Mouse (Mus musculus) forebrain, embryonic 11.5 days (tissue): Measurements from ENCODE around the gene Cyp17a1. TPM values are rescaled to one million over a fixed set of nuclear protein-coding genes. Genes with fewer than 3 reads are reported as not detected.

Experiments used
- ATAC-seq: fragments of 200-750 bp; cut with Nextera tagmentation; replicated peaks from 2 replicates; pipeline ENCODE4 v1.8.0; 2017; ENCODE audit warnings: moderate TSS enrichment; ENCODE audit not compliant: low FRiP score
- DNase-seq: peaks from one replicate; pipeline ENCODE4 v3.0.0-alpha.2; 2017; ENCODE audit warnings: low spot score
- H3K27ac ChIP-seq: fragments of 300-500 bp; sonication (generic); 2 replicates; pipeline ENCODE4 v1.5.1; 2014; ENCODE audit warnings: low read depth, low read length
- H3K27me3 ChIP-seq: fragments of 300-500 bp; sonication (generic); 2 replicates; pipeline ENCODE4 v1.6.1; 2014; ENCODE audit warnings: mild to moderate bottlenecking, low read length, mixed read lengths; ENCODE audit not compliant: control insufficient read depth, insufficient read depth
- H3K36me3 ChIP-seq: fragments of 300-500 bp; sonication (generic); 2 replicates; pipeline ENCODE4 v1.6.1; 2014; ENCODE audit warnings: mild to moderate bottlenecking, low read length, moderate library complexity, mixed read lengths; ENCODE audit not compliant: control insufficient read depth, insufficient read depth
- H3K4me1 ChIP-seq: fragments of 300-500 bp; sonication (generic); replicated peaks from 2 replicates; pipeline ENCODE4 v1.6.1; 2014; ENCODE audit warnings: low read length, mixed read lengths; ENCODE audit not compliant: control insufficient read depth, insufficient read depth
- H3K4me2 ChIP-seq: fragments of 300-500 bp; sonication (generic); 2 replicates; pipeline ENCODE4 v1.6.1; 2014; ENCODE audit warnings: low read depth, mild to moderate bottlenecking, low read length, moderate library complexity, mixed read lengths; ENCODE audit not compliant: severe bottlenecking
- H3K4me3 ChIP-seq: fragments of 300-500 bp; sonication (generic); 2 replicates; pipeline ENCODE4 v1.5.1; 2014; ENCODE audit warnings: low read depth, low read length
- H3K9ac ChIP-seq: fragments of 300-500 bp; sonication (generic); 2 replicates; pipeline ENCODE4 v1.6.1; 2014; ENCODE audit warnings: low read length
- H3K9me3 ChIP-seq: fragments of 300-500 bp; sonication (generic); 2 replicates; pipeline ENCODE4 v1.6.1; 2016; ENCODE audit warnings: low read length, mixed read lengths; ENCODE audit not compliant: control insufficient read depth
- WGBS: fragments of 180-500 bp; shearing (Covaris S2); extraction: QIAGEN DNeasy Blood & Tissue Kit; methylation state at CpG from one replicate; pipeline ENCODE4 v1.1.7; 2014; 5-methylcytosine and 5-hydroxymethylcytosine counted together
- polyA plus RNA-seq: library from polyadenylated mRNA; unstranded; fragments of >200 nt; fragmentation: Nextera tagmentation; extraction: Ambion mirVana; gene quantifications from 2 replicates; pipeline ENCODE4 v1.2.1, GENCODE M21; 2014

Gene Cyp17a1
- not detected in 2 replicates for polyA plus RNA-seq

GRCm38 (mm10) chr19:46672766-46673418 lies at the start of gene Cyp17a1:
TSS of gene Cyp17a1 (minus strand) at chr19:46673172.
- H3K9me3 ChIP-seq, result no peaks in the 10 kb centered on the region
- H3K9ac ChIP-seq, result no peak within 1 kb of the TSS
- H3K27ac ChIP-seq, result no peak within 1 kb of the TSS
- no peaks in the 10 kb centered on the region for H3K36me3 ChIP-seq
- no peaks in the 10 kb centered on the region for H3K4me1 ChIP-seq
- ATAC-seq, result no peak
- no peaks in the 10 kb centered on the region for H3K27me3 ChIP-seq
- no peak within 1 kb of the TSS for H3K4me2 ChIP-seq
- no peak within 1 kb of the TSS for H3K4me3 ChIP-seq
- no peak for DNase-seq
- WGBS, result 78% methylated on average over 5 of the region's 5 CpGs

- Histone ChIP-seq H3K9ac (no peak overlapping the region), H3K4me2 (no peak overlapping the region), H3K27ac (no peak overlapping the region), H3K9me3 (no peaks in the 10 kb centered on the region), H3K36me3 (no peaks in the 10 kb centered on the region), H3K4me1 (no peaks in the 10 kb centered on the region), H3K4me3 (no peak overlapping the region), H3K27me3 (no peaks in the 10 kb centered on the region)
- ATAC-seq (no peak), DNase-seq (no peak)
- WGBS, result 90% methylated on average over 4 of the region's 4 CpGs
Observed at GRCm38 (mm10) chr19:46718150-46718549, 45.2 kb upstream of the Cyp17a1 start.

- Histone ChIP-seq H3K27me3 (no peaks in the 10 kb centered on the region), H3K4me3 (no peak overlapping the region), H3K27ac (no peak overlapping the region), H3K9ac (no peak overlapping the region), H3K4me1 (no peaks in the 10 kb centered on the region), H3K4me2 (no peak overlapping the region), H3K36me3 (no peaks in the 10 kb centered on the region), H3K9me3 (no peaks in the 10 kb centered on the region)
- WGBS, result 84% methylated on average over 8 of the region's 8 CpGs
- ATAC-seq (no peak), DNase-seq (no peak)
Observed at GRCm38 (mm10) chr19:46715016-46715415, 42.0 kb upstream of the Cyp17a1 start.

GRCm38 (mm10) chr19:46714234-46714633 lies 41.3 kb upstream of the Cyp17a1 start:
- no peaks in the 10 kb centered on the region for H3K9me3 ChIP-seq
- no peak for ATAC-seq

GRCm38 (mm10) chr19:46710614-46711013 lies 37.6 kb upstream of the Cyp17a1 start:
- Histone ChIP-seq H3K27me3 (no peaks in the 10 kb centered on the region), H3K4me2 (no peak overlapping the region), H3K4me3 (no peak overlapping the region), H3K4me1 (peaks cover 3% of the 10 kb centered on the region; the same call in 1 of the 2 replicates), H3K36me3 (no peaks in the 10 kb centered on the region), H3K27ac (no peak overlapping the region), H3K9ac (no peak overlapping the region), H3K9me3 (no peaks in the 10 kb centered on the region)
- DNase-seq (peak; percentile 10), ATAC-seq (no peak)
- WGBS, result 91% methylated on average over 4 of the region's 4 CpGs

More at GRCm38 (mm10) chr19:46714234-46714633, 41.3 kb upstream of the Cyp17a1 start:
- H3K36me3 ChIP-seq, result no peaks in the 10 kb centered on the region
- H3K27ac ChIP-seq, result no peak overlapping the region
- H3K4me2 ChIP-seq, result no peak overlapping the region
- no peak overlapping the region for H3K4me3 ChIP-seq
- no peak overlapping the region for H3K9ac ChIP-seq
- H3K4me1 ChIP-seq, result no peaks in the 10 kb centered on the region
- DNase-seq, result no peak
- no peaks in the 10 kb centered on the region for H3K27me3 ChIP-seq
- WGBS, result 95% methylated on average over 8 of the region's 8 CpGs

- H3K4me1 ChIP-seq, result peaks cover 3% of the 10 kb centered on the region; the same call in 1 of the 2 replicates
- no peaks in the 10 kb centered on the region for H3K9me3 ChIP-seq
- H3K4me2 ChIP-seq, result peak within 1 kb of the TSS; percentile 60
- H3K4me3 ChIP-seq, result peak within 1 kb of the TSS; percentile 45
- peak within 1 kb of the TSS; percentile 54 for H3K9ac ChIP-seq
- H3K36me3 ChIP-seq, result no peaks in the 10 kb centered on the region
- H3K27me3 ChIP-seq, result no peaks in the 10 kb centered on the region
- WGBS, result 14% methylated on average over 31 of the region's 31 CpGs
- no peak within 1 kb of the TSS for H3K27ac ChIP-seq
- ATAC-seq (0 out of 2 replicates have a peak, but pooled peaks have one; percentile 61), DNase-seq (peak; percentile 72)
Observed at GRCm38 (mm10) chr19:46707296-46708151, 34.6 kb upstream of the Cyp17a1 start, which contains the start of gene As3mt. TSS of gene As3mt (plus strand) at chr19:46707458.

- Histone ChIP-seq H3K27me3 (no peaks in the 10 kb centered on the region), H3K4me1 (peaks cover 3% of the 10 kb centered on the region; the same call in 1 of the 2 replicates), H3K4me2 (no peak overlapping the region), H3K4me3 (no peak overlapping the region), H3K9me3 (no peaks in the 10 kb centered on the region), H3K27ac (no peak overlapping the region), H3K9ac (no peak overlapping the region), H3K36me3 (no peaks in the 10 kb centered on the region)
- DNase-seq (no peak), ATAC-seq (no peak)
- WGBS, result 83% methylated on average over 9 of the region's 9 CpGs
Observed at GRCm38 (mm10) chr19:46706540-46707295, 33.7 kb upstream of the Cyp17a1 start.

GRCm38 (mm10) chr19:46705779-46706495 lies 33.0 kb upstream of the Cyp17a1 start:
- Histone ChIP-seq H3K9ac (no peak overlapping the region), H3K4me3 (no peak overlapping the region), H3K27me3 (no peaks in the 10 kb centered on the region), H3K36me3 (no peaks in the 10 kb centered on the region), H3K9me3 (no peaks in the 10 kb centered on the region), H3K27ac (no peak overlapping the region), H3K4me1 (peaks cover 3% of the 10 kb centered on the region; the same call in 1 of the 2 replicates), H3K4me2 (no peak overlapping the region)
- DNase-seq (no peak), ATAC-seq (no peak)
- 69% methylated on average over 7 of the region's 7 CpGs for WGBS
